Mouse (Mus musculus): Measurements from ENCODE around the gene Aip.

The Aip gene

DNA sequence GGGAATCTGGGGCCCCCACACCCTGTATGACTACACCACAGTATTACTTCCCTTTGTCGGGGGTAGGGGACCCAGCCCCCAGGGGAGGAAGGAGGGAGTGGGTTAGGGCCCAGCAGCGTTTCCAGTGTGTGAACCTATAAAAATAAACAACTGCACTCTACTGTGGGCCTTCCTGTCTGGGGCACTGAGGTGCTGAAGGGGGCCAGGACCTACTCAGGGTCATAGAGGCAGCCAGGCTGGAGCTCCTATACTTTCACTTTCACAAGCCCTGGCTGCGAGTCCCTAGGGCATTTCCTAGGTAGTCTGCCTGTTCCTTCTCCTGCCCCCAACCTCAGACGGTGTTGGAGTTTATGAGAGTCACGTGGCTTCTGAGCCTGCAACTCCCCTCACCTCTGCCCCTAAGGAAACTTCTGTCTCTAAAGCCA lies 11.8 kb downstream of the Aip start:
- no peak for DNase-seq (ENCODE audit: extremely low read depth, low read depth)

DNA sequence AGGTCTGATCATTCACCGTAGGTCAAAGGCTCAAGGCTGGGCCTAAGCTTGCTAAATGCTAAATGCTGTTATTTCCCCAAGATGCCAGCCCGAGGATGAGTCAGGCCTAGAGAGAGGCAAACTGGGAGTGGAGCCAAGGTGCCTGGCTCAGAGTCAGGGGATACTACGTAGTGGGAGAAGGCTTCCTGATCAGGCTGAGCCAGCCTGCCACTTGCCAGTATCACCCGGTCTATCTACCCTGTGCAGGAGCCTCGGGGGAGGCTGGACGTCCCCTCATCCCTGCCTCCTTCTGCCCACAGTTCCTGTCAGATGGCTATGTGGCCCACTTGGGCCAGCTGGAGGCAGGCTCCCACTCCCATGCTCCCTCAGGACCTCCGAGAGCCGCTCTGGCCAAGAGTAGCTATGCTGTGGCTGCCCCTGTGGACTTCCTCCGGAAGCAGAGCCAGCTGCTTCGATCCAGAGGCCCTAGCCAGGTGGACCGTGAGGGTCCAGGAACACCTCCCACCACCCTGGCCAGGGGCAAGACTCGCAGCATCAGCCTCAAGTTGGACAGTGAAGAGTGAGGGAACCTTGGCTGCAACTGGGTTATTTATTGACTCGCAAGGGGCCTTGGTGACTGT lies 12.4 kb downstream of the Aip start:
- DNase-seq (ENCODE audit: extremely low read depth, low read depth), result peak; percentile 92

- no peak for DNase-seq (ENCODE audit: extremely low read depth, low read depth)
Observed at GRCm38 (mm10) chr19:4112063-4112960, 13.3 kb downstream of the Aip start.

DNA sequence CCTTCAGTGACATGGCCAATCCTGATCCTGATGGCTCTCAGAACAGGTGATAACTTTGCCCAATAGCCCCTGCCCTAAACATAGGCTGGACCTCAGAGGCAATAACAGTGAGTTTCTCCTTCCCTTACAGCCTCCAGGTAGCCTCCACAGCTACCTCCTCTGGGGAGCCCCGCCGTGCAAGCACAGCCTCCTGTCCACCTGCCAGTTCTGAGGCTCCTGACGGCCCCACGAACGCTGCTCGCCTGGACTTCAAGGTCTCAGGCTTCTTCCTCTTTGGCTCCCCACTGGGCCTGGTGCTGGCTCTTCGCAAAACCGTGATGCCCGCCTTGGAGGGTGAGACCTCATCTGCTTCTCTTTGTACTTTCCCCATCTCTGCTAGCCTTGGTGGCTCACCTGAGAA lies 17.1 kb downstream of the Aip start:
- DNase-seq (ENCODE audit: extremely low read depth, low read depth), result no peak

- no peak for DNase-seq (ENCODE audit: extremely low read depth, low read depth)
Observed at GRCm38 (mm10) chr19:4106654-4107053, 19.0 kb downstream of the Aip start.

DNA sequence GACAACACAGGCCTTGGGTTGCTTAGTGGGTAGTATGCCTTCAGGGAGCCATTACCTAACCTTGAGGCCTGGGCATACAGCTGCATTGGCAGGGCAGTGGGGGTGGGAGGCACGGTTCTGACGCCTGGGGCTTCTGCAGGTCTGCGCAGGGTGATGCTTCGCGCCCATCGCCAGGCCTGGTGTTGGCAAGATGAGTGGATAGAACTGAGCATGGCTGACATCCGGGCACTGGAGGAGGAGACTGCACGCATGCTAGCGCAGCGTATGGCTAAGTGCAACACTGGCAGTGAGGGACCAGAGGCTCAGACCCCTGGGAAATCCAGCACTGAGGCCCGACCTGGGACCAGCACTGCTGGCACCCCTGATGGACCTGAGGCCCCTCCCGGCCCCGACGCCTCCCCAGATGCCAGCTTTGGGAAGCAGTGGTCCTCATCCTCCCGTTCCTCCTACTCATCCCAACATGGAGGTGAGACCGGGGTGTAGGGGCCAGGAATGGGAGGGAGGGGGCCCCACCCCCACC lies 20.9 kb downstream of the Aip start:
- no peak for DNase-seq (ENCODE audit: extremely low read depth, low read depth)

- DNase-seq (ENCODE audit: extremely low read depth, low read depth), result no peak
Observed at GRCm38 (mm10) chr19:4103792-4104191, 21.9 kb downstream of the Aip start.

GRCm38 (mm10) chr19:4103294-4103693 lies 22.4 kb downstream of the Aip start:
- no peak for DNase-seq (ENCODE audit: extremely low read depth, low read depth)

- no peak for DNase-seq (ENCODE audit: extremely low read depth, low read depth)
Observed at GRCm38 (mm10) chr19:4102626-4103025, 23.0 kb downstream of the Aip start.

GRCm38 (mm10) chr19:4102049-4102448 lies 23.6 kb downstream of the Aip start:
- no peak for DNase-seq (ENCODE audit: extremely low read depth, low read depth)

GRCm38 (mm10) chr19:4101466-4101865 lies 24.2 kb downstream of the Aip start:
- no peak for DNase-seq (ENCODE audit: extremely low read depth, low read depth)

DNA sequence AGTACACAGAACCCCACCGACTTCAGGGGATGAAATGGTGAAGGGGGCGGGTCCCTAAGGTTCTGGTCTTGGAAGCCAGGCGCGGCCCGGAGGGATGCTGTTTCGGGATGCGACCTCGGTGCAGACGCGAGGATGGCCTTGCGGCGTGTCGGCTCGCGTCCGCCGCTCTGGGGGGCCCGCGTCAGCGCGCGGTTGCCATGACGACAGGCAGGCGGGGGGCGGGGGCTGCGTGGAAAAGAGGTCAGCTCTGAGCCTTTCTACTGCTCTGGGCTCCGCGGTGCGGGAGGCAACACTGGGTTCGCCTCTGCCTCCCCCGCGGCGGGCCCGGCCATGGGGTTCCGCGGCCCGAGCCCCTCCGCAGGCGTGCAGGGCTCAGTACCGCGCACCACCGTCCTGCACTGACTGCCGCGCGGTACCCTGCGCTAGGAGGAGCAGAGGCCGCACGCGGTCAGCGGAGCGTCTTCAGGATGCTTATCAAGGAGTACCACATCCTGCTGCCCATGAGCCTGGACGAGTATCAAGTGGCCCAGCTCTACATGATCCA lies 24.9 kb downstream of the Aip start:
- no peak for DNase-seq (ENCODE audit: extremely low read depth, low read depth)

DNA sequence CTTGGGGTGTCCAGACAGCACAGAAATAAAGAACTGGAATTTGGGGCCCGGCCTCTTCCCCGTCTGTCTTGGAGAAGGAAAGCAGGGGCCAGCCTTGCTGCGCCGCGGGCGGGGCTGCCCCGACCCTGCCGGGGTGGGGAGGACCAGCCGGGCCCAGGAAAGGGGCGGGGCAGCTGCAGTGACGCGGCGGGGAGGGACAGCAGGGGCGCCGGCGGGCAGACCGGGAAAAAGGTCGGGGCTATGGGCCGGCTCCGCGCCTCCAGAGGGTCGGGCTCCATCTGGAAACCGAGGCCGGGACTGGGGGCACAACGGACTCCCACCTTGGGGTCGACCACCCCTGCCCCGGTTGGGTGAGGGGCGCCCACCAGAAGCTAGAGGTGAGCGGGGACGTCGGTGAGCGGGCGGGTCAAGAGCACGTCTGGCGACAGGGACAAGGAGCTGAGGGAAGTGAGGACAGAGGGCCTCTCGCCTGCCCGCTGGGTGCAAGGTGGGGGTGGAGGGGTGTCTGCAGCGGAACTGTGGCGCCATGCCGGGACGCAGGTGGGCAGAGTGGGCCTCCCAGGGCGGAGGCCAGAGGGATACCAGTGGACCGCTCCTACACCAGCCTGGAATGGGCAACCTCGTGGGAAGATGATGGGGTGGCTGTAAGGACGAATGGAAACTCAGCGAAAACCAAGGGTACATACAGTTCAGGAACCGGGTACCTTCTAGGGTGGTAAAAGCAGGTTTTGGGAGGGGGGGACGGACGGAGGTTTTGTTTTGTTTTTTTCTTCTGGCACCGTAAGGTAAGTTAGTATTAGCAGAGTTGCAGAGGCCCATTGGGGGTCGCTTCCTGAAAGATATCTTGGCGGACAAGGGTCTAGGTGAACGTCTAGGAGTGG lies 25.6 kb downstream of the Aip start, which contains the start of gene Pitpnm1:
TSS of gene Pitpnm1 (plus strand) at position 162 of the 881 bp plus-strand sequence.
- DNase-seq (ENCODE audit: extremely low read depth, low read depth), result no peak

DNA sequence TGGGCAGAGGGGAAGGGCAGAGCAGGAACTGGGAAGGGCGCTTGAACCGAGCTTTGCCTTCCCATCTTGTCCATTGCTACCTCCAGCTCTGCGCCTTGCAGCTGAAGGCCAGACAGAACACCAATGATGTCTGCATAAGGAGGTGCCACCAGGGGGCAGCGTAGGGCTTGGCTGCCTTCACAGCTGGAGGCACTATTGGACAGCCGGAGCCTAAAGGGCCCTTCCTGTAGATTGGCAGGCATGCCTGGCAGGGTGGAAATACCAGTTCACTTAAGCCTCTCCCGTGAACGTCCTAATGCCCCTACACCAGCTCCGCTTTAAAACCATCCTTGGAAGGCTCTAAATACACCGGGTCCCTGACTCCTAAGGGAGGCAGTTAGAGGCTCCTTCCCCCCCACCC lies 26.6 kb downstream of the Aip start:
- DNase-seq (ENCODE audit: extremely low read depth, low read depth), result peak; percentile 84

GRCm38 (mm10) chr19:4098426-4098825 lies 27.2 kb downstream of the Aip start:
- DNase-seq (ENCODE audit: extremely low read depth, low read depth), result no peak

DNA sequence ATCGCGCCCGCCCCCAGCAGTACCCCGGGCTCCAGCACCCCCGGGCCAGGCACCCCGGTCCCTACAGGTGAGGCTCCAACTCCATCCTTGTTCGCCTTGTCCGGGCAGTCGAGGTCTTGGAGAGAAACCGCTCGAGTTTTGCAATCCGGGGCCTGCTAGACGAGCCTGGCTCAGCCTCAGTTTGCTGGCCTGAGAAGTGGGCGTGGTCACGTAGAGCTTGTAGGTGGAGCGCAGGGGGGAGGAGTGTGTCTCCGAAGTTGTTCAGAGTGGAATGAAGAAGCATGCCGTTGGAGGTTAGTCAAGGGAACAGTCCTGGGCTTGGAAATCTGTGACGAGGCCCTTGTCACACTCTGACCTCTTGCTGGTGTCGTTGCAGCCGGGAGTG lies 28.2 kb downstream of the Aip start:
- peak; percentile 75 for DNase-seq (ENCODE audit: extremely low read depth, low read depth)

DNA sequence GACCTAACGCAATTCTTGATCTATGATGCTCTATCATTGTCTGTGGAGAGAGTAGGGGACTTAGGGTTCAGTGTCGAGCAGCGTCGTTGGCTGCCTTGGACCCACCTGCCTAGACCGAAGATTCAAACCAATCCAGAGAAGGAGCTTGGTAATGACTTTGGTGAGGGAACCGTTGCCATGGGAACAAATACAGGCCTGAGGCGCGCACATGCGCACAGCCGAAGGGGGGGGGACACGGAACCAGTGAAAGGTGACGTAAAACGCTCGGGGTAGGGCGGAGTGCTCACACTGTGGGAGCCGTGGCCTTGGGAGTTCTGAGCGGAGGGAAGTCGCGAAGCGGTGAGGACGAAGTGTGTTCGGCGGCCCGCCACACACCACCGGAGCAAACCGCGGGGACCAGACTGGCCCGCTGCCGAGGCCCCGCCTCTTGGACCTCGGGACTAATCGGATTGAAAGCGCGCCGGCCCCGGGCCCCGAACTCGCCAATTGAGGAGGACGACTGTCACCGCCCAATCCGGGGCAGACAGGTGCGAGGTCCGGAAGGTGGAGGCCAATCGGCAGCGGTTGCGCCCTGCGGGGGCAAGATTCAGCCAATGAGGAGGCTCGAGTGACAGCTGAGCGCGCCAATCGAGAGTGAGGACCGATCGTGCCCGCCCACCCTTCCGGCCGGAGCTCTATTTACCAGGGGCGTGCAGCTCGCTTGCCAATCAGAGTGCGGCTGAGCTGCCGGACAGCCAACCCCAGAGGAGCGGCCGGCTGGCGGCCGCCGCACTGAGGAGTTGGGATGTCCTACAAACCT lies 28.8 kb downstream of the Aip start, which contains the start of gene Cdk2ap2:
TSS of gene Cdk2ap2 (plus strand) at position 541 of the 799 bp plus-strand sequence.
- DNase-seq (ENCODE audit: extremely low read depth, low read depth), result peak; percentile 96

DNA sequence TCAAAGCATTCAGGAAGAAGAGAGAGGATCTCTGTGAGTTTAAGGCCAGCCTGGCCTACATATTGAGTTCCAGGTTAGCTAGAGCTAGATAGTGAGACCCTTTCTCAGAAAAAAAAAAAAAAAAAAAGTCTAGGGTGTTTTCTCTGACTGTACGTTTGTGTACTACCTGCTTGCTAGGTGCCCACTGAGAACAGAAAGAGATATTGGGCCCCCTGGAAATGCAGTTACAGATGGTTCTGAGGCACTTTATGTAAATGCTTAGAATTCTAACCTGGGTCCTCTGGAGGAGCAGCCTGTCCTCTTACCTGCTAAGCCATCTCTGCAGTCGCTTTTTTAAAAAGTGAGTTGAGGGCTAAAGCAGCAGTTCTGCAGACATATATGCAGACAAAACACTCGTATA lies 29.9 kb downstream of the Aip start:
- DNase-seq (ENCODE audit: extremely low read depth, low read depth), result no peak

DNA sequence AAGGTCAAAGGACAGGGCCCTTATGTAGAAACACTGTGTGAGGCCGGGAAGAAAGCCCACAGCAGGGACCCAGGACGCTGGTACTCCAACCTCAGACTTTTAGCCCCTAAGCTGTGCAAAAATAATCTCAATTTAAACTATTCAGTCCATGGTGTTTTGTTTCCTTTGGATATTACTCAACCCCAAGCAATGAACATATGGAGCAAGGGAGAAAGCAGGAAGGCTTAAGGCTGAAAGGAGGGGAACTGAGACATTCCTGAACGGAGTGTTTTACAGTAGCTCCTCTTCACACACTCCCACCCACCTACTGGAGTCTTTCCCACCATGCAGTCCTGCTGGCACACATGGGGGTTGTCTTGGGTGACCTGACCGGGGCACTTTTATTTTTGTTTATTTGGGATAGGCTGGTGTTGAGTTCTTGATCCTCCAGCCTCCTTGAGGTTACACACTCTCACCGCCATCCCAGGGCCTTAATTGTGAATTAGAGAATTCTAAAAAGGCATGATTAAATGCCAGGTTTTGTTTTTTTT lies 30.8 kb downstream of the Aip start:
- no peak for DNase-seq (ENCODE audit: extremely low read depth, low read depth)

GRCm38 (mm10) chr19:4094348-4094747 lies 31.3 kb downstream of the Aip start:
- DNase-seq (ENCODE audit: extremely low read depth, low read depth), result no peak

Data from MEL-GATA-1-ER (cell line).